Mouse (Mus musculus) olfactory bulb, adult 2 months (tissue): Measurements from ENCODE around the gene Frmd6. TPM values are rescaled to one million over a fixed set of nuclear protein-coding genes. Genes with fewer than 3 reads are reported as not detected.

Experiments
- H3K27ac ChIP-seq: fragments of 200-500 bp; 2 replicates; pipeline ENCODE4 v1.5.1; 2012; ENCODE audit warnings: low read depth, low read length; ENCODE audit not compliant: insufficient read depth
- H3K4me1 ChIP-seq: fragments of 200-500 bp; 2 replicates; pipeline ENCODE4 v1.6.1; 2012; ENCODE audit warnings: low read length; ENCODE audit not compliant: control insufficient read depth, insufficient read depth
- H3K4me3 ChIP-seq: fragments of 200-500 bp; 2 replicates; pipeline ENCODE4 v1.5.1; 2012; ENCODE audit warnings: mild to moderate bottlenecking, low read depth, low read length, moderate library complexity; ENCODE audit not compliant: insufficient read depth
- CTCF ChIP-seq: fragments of 200-500 bp; IDR thresholded peaks from 2 replicates; pipeline ENCODE4 v1.5.1; 2012; ENCODE audit warnings: low read depth, mild to moderate bottlenecking, low read length, moderate library complexity; ENCODE audit not compliant: insufficient read depth
- POLR2A ChIP-seq: fragments of 200-500 bp; IDR thresholded peaks from 2 replicates; pipeline ENCODE4 v1.6.1; 2012; ENCODE audit warnings: mild to moderate bottlenecking, low read depth, low read length, moderate library complexity; ENCODE audit not compliant: insufficient read depth
- WGBS: fragments of 180-500 bp; shearing (Covaris S2); methylation state at CpG from one replicate; pipeline ENCODE4 v1.1.7; 2018; 5-methylcytosine and 5-hydroxymethylcytosine counted together
- polyA plus RNA-seq: library from polyadenylated mRNA; stranded (reverse); fragments of >200 nt; gene quantifications from 2 replicates; pipeline ENCODE4 v1.2.4, GENCODE M21; 2012; ENCODE audit warnings: low replicate concordance; ENCODE audit not compliant: missing spikeins, insufficient read depth, insufficient read length

The Frmd6 gene
- polyA plus RNA-seq, 1 experiment, result not detected

- 72% methylated on average over 14 of the region's 14 CpGs for WGBS
These were observed 57.8 kb downstream of the Frmd6 start for GRCm38 (mm10) chr12:70883141-70883540.

GRCm38 (mm10) chr12:70884113-70884512 lies 58.8 kb downstream of the Frmd6 start:
- Histone ChIP-seq H3K27ac (no peak overlapping the region), H3K4me1 (peaks cover 22% of the 10 kb centered on the region), H3K4me3 (no peak overlapping the region)
- 90% methylated on average over 7 of the region's 7 CpGs for WGBS
- TF ChIP-seq POLR2A (no peak), CTCF (no peak)

More at GRCm38 (mm10) chr12:70883141-70883540, 57.8 kb downstream of the Frmd6 start:
- Histone ChIP-seq H3K4me1 (peaks cover 22% of the 10 kb centered on the region), H3K4me3 (no peak overlapping the region), H3K27ac (no peak overlapping the region)
- TF ChIP-seq POLR2A, result no peak
- TF ChIP-seq CTCF, result no peak

DNA sequence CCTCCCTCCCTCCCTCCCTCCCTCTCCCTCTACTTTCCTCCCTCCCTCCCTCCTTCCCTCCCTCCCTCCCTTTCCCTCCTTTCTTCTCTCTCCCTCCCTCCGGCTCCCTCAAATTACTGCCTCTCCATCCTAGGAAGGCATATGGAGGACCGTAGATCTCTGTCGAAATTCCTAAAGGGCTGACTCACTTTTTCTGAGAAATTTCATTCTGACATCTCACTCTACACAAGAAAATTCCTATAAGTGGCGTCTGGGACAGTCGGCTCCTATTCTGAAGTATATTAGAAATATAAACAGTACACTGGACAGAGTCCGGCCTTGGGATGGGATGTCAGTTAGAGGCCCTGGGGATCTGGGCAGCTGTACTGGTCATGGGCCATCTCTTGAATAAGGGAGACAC lies 59.7 kb downstream of the Frmd6 start:
- Histone ChIP-seq H3K4me3 (no peak overlapping the region), H3K27ac (no peak overlapping the region), H3K4me1 (peaks cover 22% of the 10 kb centered on the region)
- WGBS, result 85% methylated on average over 6 of the region's 6 CpGs
- TF ChIP-seq POLR2A (no peak), CTCF (no peak)

DNA sequence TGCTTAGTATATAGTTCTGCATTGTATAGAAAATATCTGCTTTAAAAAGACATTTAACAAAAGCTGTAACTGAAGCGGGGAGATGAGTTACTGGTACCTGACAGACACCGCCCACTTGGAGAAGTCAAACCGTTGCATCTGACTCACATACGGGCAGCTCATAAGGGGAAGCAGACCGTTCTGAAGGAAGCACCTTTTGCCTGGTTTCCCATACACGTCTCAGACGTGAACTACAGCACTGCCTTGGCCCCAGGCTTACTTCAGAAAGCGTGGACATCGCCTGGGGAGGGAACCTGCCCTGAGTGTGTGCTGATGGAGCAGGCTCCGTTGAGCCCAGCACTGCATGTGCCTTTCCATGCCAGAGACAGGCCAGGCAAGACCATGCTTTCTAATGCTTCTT lies 60.3 kb downstream of the Frmd6 start:
- WGBS, result 79% methylated on average over 10 of the region's 10 CpGs
- TF ChIP-seq CTCF, result no peak
- H3K27ac ChIP-seq, result no peak overlapping the region
- H3K4me1 ChIP-seq, result peaks cover 18% of the 10 kb centered on the region
- H3K4me3 ChIP-seq, result no peak overlapping the region

- H3K27ac ChIP-seq, result no peak overlapping the region
- H3K4me3 ChIP-seq, result no peak overlapping the region
- TF ChIP-seq CTCF (no peak), POLR2A (no peak)
- H3K4me1 ChIP-seq, result no peaks in the 10 kb centered on the region
- WGBS, result 87% methylated on average over 5 of the region's 5 CpGs
These were observed 65.1 kb downstream of the Frmd6 start for GRCm38 (mm10) chr12:70890405-70890804.

DNA sequence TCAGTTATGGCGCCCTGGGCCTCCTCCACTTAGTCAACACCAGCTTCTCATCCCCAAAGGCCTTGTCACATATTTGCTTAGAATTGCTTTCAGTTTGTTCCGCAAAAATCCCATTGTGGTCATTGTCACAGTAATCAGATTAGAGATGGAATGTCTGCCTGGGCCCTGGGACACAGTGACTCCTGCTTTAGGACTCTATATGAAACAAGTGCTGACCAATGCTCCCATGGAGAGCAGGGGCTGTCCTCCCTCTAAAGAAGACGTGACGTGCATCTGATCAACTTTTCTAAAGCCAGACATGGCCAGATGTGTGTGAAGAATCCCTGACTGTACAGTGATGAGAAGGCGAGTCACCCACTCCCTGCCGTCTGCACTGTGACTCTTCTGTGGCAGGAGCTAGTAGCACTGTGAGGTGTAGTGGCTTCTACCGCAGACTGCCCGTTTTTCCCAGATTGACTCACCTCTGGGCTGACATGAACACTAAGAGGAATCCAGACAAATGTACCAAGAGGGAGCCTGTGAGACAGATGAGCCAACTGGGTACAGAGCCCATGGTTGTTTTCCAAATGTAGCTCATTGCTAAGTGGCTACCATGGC lies 65.7 kb downstream of the Frmd6 start:
- whole genome bisulfite sequencing, result 89% methylated on average over 8 of the region's 8 CpGs
- TF ChIP-seq POLR2A (no peak), CTCF (no peak)
- H3K27ac ChIP-seq, result no peak overlapping the region
- H3K4me1 ChIP-seq, result no peaks in the 10 kb centered on the region
- no peak overlapping the region for H3K4me3 ChIP-seq

DNA sequence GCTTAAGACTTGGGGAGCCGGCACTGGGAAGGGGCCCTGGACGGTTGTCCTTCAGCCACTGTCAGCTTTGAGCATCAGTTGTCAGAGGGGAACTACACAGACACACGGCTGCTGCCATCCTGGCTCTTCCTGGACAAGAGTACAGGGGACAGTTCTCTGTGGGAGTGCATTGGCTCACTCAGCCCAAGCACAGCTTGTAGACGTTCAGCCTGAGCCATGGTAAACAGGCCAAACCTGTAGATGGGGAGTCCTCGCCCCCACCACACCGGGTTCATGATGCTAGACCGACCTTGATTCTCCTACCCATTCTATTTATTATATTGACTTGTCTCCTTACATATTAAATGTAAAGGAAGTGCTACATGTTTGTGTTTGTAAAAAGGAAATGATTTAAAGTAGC lies 70.0 kb downstream of the Frmd6 start:
- no peak for TF ChIP-seq POLR2A
- no peak for TF ChIP-seq CTCF
- no peak overlapping the region for H3K4me3 ChIP-seq
- H3K27ac ChIP-seq, result no peak overlapping the region
- no peaks in the 10 kb centered on the region for H3K4me1 ChIP-seq
- 93% methylated on average over 7 of the region's 7 CpGs for WGBS

DNA sequence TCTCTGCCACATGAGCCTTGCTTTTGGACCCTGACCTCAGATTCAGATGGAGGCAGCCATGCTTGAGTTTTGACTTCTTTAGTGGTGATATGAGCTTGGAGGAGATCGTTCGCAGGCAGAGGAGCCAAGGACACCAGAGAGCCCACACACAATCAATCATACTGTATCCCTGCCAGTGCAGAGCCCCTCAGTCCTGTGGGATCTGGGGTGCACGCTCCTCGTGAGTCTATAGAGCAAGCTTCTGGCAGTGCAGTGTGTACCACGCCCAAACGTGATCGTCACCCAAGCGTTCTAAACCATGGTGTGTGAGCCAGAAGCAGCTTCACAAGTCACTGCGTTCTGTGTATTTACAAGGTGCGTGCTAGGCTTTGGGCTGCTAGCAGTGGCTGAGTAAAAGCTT lies 70.8 kb downstream of the Frmd6 start:
- TF ChIP-seq CTCF, result no peak
- TF ChIP-seq POLR2A, result no peak
- WGBS, result 90% methylated on average over 10 of the region's 10 CpGs
- Histone ChIP-seq H3K27ac (no peak overlapping the region), H3K4me1 (no peaks in the 10 kb centered on the region), H3K4me3 (no peak overlapping the region)

- no peaks in the 10 kb centered on the region for H3K4me1 ChIP-seq
- no peak for TF ChIP-seq CTCF
- TF ChIP-seq POLR2A, result no peak
These were observed 72.1 kb downstream of the Frmd6 start for GRCm38 (mm10) chr12:70897434-70897833.

DNA sequence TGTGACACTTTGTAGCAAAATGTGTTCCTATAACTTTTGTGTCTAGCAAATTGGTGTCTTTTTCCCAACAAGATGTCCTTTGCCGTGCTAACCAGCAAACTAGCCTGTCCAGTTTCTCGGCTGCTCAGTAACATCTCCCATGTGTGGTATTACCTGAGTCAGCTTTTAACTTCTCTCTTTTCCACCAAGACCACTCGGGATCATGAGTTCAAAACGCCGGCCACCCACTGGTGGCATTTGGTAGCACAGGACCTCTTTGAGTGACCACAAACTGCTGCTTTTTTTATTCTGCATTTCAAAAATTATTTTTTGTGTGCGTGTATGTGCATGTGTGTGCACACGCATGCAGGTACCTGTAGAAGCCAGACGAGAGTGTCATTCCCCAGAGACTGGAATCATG lies 73.1 kb downstream of the Frmd6 start:
- peak; percentile 32; the same call in 1 of the 2 replicates for TF ChIP-seq CTCF
- no peak for TF ChIP-seq POLR2A
- WGBS, result 84% methylated on average over 8 of the region's 8 CpGs
- no peak overlapping the region for H3K4me3 ChIP-seq
- no peak overlapping the region for H3K27ac ChIP-seq
- H3K4me1 ChIP-seq, result no peaks in the 10 kb centered on the region

More at GRCm38 (mm10) chr12:70897434-70897833, 72.1 kb downstream of the Frmd6 start:
- 79% methylated on average over 8 of the region's 8 CpGs for WGBS
- no peak overlapping the region for H3K27ac ChIP-seq
- H3K4me3 ChIP-seq, result no peak overlapping the region
